Mouse (Mus musculus): ENCODE measurements around the gene Heatr6.

DNA sequence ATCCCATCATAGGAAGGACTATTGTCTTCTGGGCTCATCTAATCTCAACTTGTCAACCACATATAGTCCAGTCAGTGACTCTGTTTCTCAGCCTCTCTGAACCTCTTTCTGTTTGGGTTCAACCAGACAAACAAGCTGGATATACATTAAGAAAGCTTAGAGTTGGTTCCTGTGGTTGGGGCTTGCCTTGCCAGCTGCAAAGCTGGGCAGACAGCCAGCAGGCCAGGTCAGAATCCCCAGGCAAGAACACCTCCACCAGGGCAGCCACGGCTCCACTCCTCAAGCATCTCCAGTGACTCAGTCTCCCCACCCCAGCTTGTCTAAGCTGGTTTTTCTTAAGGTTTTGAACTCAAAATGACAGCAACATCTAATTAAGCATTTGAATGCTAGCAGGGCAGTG is 40.8 kb upstream of the Heatr6 start:
- TF ChIP-seq CTCF (conservative IDR thresholded peaks at IDR 0.05; ENCODE audit: low read length) (no peak), NANOG (IDR thresholded peaks at IDR 0.05; ENCODE audit: borderline replicate concordance, low read length) (no peak), POU5F1 (IDR thresholded peaks at IDR 0.05; ENCODE audit: borderline replicate concordance, low read length) (no peak)

Data from E14TG2a.4 (cell line).